Mouse (Mus musculus) B cell, adult 2 months (primary cell): ENCODE data around the gene Tdrd12.
"Not testable (repeated sequence)": the region's sequence is repeated elsewhere in the genome, so short reads cannot be mapped to it uniquely, and the experiment has no call there.

ENCODE experiments used
- DNase-seq, 2 experiments: peaks; one replicate each; pipeline ENCODE4 v3.0.0; 2022

The Tdrd12 gene

GRCm38 (mm10) chr7:35555224-35556204 is 18.0 kb upstream of the Tdrd12 start:
- DNase-seq: peak; percentile 91 to 93

GRCm38 (mm10) chr7:35554605-35555175 is 17.1 kb upstream of the Tdrd12 start:
- DNase-seq: peak; percentile 42 to 47

GRCm38 (mm10) chr7:35553751-35554604 is 16.4 kb upstream of the Tdrd12 start:
- peak; percentile 61 to 64 for DNase-seq

GRCm38 (mm10) chr7:35545881-35546280 is 8.3 kb upstream of the Tdrd12 start:
- peak; percentile 64 to 66 for DNase-seq

- no peak for DNase-seq
Observed at GRCm38 (mm10) chr7:35535750-35536512, 1.6 kb downstream of the Tdrd12 start.

GRCm38 (mm10) chr7:35530544-35530943 is 7.0 kb downstream of the Tdrd12 start:
- DNase-seq: not testable (repeated sequence)

GRCm38 (mm10) chr7:35530026-35530425 is 7.5 kb downstream of the Tdrd12 start:
- no peak for DNase-seq

GRCm38 (mm10) chr7:35526795-35527194 is 10.8 kb downstream of the Tdrd12 start:
- no peak for DNase-seq

- no peak for DNase-seq
Observed at GRCm38 (mm10) chr7:35501995-35502394, 35.5 kb downstream of the Tdrd12 start.

GRCm38 (mm10) chr7:35497516-35497915 is 40.0 kb downstream of the Tdrd12 start:
- DNase-seq: no peak

GRCm38 (mm10) chr7:35491005-35491404 is 46.5 kb downstream of the Tdrd12 start:
- no peak for DNase-seq

GRCm38 (mm10) chr7:35490186-35490585 is 47.4 kb downstream of the Tdrd12 start:
- DNase-seq: no peak

GRCm38 (mm10) chr7:35486553-35486952 is 51.0 kb downstream of the Tdrd12 start:
- no peak for DNase-seq

- DNase-seq: no peak
Observed at GRCm38 (mm10) chr7:35485126-35485525, 52.4 kb downstream of the Tdrd12 start.

- no peak for DNase-seq
Observed at GRCm38 (mm10) chr7:35476457-35476856, 61.1 kb downstream of the Tdrd12 start.

- DNase-seq: no peak
Observed at GRCm38 (mm10) chr7:35470794-35471193, 66.8 kb downstream of the Tdrd12 start.

GRCm38 (mm10) chr7:35467856-35468255 is 69.7 kb downstream of the Tdrd12 start:
- DNase-seq: no peak

GRCm38 (mm10) chr7:35465027-35465426 is 72.5 kb downstream of the Tdrd12 start:
- no peak for DNase-seq

- no peak for DNase-seq
Observed at GRCm38 (mm10) chr7:35460971-35461370, 76.6 kb downstream of the Tdrd12 start.

GRCm38 (mm10) chr7:35456091-35456814 is 81.3 kb downstream of the Tdrd12 start:
- DNase-seq: no peak

GRCm38 (mm10) chr7:35448867-35449266 is 88.7 kb downstream of the Tdrd12 start:
- DNase-seq: no peak
